Mouse (Mus musculus) v-Abl transformed pro-B cells (cell line): ENCODE measurements at regions not wholly inside any gene's neighbourhood (a gene's known extent, or its start where the extent isn't known, plus 50 kb on each side); places are given as distances from the start of the nearest gene placed in this dataset.

Experiments used
- in situ Hi-C, 2 experiments: fragments of 400-800 bp; cut with MboI; formaldehyde crosslinking; loops; one replicate each; pipeline ENCODE4 v1.15.1; 2025; ENCODE audit not compliant: unreplicated experiment in 2 of 2

DNA sequence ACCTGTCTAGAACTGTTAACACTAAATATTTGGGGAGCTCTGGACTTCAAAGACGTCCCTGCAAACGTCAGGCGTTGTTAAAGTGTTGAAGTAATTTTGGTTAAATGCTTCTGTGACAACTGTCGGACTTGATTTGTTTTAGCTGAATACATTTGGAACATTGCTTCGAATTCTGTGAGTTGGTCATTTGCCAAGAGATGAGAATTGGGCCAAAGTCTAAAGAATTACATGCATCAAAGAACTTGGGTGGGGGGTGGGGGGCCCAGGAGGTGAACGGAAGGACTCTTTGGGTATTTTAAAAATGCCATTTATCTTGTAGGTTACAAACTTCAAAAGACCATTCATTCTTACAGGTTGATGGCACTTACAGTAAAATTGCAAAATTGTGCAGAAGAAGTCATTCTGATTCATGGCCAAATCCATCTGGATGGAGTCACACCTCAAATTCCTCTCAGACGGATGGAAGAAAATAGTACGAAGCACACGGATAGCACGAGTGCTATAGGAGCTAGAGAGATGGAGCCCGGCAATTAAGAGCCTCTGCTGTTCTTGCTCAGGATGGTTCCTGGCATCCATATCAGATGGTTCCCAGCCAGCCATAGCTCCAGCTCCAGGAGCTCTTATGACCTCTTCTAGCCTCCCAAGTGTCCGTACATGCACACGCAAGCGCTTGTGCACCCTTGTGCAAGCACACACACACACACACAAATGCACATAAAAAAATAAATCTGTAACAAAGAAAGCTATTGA lies 144.5 kb upstream of the Irx5 start:
- in situ Hi-C loops, result no loop called here

DNA sequence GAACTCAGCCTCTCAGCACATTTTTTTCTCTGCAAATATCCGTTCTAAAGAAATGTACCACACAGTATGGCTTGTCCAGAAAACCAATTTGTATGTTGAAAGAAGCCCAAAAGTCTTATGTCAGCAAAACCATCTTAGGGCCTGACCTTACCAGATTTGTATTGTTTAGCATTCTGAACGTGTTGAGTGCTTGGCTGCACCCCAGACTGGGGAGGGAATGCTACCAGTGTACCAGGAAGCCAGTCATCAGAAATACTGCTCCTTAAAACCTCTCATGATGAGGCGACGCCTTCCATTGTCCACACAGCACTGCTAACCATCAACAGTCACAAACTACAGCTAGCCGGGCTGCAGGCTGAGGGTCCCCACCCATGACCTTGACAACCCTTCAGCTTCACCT lies 148.3 kb upstream of the Irx5 start:
- in situ Hi-C loops, result no loop called here

DNA sequence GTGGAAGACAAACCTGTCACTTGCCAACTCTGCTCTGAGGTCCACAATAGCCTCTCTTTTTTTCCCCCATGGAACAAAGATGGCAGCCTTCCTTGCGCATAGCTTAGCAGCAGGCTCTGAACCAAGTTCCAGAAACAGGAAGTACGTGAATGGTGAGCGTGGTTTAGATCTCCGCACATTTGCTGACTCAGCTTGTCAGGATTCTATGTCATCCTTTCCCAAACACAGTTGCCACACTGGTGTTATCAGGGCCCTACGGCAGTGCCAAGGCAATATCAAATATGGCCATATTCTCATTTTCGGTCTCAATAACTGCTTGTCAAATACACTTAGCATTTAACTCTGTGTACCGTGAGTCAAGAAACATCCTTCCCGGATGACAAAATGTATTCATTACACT lies 161.8 kb upstream of the Irx5 start:
- in situ Hi-C loops, result no loop called here

DNA sequence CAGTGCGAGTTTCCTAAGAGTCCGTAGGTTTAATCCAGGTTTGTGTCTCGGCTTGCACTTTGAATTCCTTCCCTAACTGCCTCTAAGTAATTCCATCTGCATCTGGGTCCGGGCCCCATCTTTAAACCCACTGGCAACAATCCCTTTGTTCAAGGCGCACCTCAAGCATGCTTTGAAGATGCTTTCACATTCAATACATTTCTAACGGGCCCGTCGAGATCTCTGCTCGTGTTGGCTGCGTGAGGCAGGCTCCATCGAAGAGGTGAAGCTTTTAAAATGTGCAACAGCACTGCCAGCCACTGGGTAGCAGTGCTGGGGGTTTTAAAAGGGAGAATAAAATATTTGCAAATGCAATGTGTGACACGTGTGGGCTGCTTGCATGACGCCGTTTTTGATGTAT lies 163.4 kb upstream of the Irx5 start:
- in situ Hi-C loops, result no loop called here

DNA sequence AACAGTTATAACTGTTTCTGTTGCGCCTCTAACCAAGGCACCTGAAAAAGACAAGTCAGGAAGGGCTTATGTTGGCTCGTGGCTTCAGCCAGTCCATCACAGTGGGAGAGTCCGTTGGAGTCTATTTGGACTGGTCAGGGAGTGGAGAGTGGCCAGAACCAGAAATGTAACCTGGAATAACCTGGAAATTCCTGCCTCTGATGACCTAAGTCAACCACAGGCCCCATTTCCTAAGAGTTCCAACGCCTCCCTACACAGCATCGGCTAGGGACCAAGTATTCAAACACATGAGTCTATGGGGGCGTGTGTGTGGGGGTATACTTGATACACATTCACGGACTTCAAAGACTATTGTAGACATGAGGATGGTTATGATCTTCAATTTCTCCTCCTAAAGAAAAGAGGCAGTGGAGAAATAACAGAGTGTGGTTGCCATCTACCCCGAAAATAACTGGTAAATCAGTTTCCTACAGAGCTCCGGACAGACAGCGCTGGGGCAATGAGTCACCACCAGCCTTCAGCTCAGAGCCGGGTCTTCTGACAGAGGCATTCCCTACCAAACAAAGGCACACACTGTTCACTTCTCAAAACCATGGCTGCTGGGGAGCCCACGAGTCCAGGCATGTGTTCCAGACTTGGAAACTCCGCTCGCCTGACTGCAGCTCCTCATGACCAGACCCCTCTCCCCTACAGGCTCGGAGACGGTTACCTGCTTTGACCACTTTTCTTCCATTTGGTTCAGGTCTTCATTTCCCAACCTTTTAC lies 167.0 kb upstream of the Irx5 start:
- in situ Hi-C loops, result no loop called here

DNA sequence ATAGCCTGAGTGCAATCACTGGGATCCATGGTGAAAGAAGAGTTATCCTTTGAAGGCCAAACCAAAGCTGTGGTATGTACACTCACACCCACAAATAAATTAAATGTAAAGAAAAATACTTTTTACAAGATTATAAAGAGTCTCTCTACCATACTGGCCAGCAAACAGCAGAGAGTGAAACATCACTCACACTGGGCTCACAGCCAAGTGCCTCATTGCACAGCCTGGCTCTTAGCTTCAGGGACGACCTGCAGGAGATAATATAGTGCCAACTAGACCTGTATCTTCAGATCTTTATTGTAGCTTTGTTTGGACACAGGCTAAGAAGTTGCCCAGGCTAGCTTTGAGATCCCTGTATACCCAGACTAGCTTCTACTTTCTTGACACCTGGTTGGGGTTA lies 174.1 kb upstream of the Irx5 start:
- in situ Hi-C loops, result no loop called here

DNA sequence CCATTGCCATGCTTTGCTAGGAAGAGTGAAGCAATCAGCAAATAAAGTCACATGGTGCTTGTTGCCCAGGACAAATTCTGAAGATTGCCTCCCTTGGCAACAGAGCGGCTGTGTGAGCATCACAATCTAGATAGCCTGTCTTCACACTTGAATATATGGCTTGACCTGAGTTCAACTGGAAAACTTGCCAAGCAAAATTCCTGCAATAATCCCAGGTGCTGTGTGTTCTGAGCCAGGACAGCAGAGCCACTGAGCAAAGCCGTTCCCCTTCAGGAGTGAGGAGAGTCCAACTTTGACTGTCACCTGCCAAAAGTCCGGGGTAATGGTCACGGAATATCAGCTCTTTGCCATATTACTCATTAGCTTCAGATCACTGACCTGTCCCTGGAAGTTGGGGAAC lies 176.8 kb upstream of the Irx5 start:
- in situ Hi-C loops, result no loop called here

DNA sequence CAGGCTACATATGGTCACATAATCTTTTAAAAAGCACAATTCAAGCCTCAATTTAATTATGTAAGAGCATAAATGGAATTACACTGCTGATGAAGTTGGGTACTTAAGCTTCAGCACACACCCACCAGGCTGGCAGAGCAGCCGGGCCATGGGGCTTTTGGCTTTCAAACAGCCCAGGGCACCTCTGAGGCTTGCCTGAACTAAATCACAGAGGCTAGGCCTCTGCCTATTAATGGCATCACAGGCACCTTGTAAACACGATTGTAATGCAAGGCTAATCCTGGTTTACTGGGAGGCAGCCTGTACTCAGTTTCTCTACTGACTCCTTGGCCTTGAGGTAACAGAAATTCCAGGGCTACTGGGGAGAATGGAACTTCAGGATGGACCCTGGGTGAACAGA lies 178.1 kb upstream of the Irx5 start:
- in situ Hi-C loops, result no loop called here

DNA sequence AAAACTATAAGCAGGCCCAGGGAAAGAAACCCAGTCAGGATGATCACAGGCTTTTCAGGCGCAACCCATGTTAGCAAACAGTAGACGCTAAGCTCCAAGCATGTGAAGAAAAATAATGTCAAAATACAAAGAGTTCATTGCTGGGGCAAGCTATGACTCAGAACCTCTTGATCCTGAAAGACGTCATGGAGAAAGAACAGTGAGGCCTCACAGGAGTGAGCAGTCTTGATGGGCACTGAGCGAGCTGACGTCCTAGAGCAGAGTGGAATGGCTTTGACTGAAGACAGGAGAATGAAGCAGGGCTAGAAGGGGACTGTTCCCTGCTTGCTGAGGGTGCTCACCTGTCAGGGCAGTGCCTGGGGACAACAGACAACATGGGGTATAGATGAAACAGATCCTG lies 181.3 kb upstream of the Irx5 start:
- in situ Hi-C loops, result no loop called here

DNA sequence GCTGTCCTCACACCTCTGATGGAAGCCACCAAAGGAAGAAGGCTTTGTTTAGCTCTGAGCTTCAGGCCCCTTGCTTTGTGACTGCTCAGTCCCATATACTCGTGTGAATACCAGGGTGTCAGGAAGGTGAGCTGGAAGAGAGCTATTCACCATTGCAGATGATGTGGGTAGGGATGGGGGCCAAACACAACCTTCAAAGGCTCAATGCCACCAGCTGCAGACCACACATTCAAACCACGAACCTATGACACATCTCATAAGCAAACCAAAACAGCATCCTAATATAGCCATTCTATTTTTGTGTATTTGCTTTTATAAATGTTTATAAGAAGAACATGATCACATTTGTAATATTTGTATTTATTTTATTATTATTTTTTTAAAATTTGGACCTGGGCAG lies 183.3 kb upstream of the Irx5 start:
- in situ Hi-C loops, result no loop called here

DNA sequence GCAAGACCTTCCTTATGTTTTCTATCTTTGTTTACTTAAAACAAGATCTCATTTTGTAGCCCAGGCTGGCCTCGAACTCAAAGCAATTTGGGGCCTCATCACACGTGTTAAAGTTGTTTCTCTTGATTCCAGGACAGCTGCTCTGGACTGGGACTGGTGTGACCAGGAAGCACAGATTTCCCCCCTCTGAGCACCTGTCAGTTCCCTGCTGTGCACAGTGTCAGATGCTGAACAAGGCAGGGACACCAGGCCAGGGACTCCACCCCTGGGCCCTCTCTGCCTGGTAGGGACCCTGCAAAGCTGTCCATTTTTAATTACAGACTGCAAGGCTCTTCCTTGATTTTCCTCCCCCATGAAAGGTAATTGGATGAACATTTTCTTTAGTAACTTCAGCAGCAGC lies 185.8 kb upstream of the Irx5 start:
- in situ Hi-C loops, result no loop called here

DNA sequence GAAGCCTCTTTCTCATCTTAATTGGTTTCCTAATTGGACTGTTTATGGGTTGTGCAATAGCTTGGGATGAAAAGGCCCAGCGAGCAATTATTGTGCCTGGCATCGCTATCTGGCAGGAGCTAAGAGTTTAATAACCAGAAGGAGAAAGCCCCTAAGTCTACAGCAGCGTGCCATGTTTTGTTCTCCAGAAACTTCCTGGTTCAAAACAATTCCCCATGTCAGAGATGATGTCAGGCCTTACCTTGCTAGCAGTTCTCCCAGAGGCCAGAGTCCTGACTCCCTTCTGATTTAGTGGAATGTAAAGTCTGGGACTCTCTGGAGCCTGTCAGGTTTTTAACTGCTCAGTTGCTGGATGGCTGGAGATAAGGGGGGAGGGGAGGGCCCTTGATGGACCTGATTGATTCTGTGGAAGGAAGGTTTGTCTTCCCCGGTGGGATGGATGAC lies 190.1 kb upstream of the Irx5 start:
- in situ Hi-C loops, result no loop called here

DNA sequence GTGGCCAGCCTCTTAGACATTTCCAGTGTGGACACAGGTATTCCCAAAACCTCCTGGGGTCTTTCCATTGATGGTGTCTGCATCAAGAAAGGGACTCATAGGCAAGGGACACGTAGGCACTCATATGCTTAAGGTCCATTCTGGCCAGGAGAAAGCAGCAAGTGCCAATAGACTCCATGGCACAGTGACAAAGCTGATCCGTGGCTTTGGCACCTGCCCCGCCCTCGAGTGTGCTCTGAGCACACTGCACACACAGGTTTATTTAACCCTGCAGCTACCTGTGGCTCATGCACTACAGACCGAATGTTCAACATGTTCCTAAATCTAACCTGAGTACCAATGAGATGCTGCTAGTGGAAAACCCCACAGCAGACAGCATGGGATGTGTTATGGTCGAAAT lies 192.1 kb upstream of the Irx5 start:
- in situ Hi-C loops, result no loop called here

DNA sequence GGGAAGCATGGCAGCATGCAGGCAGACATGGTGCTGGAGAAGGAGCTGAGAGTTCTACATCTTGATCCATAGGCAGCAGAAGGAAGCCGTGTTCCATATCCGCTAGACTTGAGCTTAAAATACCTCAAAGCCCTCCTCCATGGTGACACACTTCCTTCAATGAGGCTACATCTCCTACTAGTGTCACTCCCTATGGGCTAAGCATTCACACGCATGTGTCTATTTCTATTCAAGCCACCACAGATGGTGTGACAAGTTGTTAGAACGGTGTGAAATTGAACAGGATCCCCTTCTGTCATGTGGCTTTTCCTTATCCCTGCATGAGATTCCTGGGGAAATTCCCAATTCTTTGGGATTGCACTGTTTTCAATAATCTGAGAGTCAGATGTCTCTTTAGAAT lies 192.9 kb upstream of the Irx5 start:
- in situ Hi-C loops, result no loop called here

DNA sequence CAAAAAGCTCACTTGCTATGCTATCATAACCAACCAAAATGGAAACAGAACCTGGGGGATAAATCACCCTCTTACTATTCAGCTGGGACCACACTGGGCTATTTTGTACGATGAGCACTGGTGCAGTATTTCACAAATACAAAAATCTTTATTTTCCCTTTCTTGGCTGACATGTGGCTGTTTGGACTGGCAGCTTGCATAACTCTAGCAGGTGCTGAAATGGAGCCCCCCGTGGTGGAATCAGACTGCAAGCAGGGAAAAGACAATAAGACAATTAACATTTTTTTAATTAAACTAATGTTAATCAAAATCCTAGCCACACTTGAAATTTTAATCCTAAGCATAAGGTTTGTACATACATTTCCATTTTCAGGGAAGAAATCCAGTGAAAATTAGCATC lies 196.4 kb upstream of the Irx5 start:
- in situ Hi-C loops, result no loop called here

DNA sequence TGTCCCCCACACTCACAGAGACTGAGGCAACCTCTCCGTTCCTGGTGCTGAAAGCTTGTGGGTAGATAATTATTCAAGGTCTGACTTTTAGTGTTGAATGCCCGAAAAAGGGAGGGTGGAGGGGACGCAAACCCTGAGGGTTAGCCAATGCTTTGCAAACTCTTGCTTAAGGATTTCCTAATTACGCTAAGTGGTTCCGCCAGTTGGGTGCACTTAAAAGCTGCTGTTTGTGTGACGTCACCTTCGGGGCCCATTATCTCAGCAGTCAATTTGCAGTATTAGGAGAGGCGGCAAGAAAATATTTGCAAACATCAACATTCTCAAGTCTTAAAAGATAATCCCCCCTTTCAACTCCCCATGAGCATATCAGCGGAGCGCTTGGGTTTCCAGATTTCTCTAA lies 199.2 kb upstream of the Irx5 start:
- in situ Hi-C loops, result no loop called here

DNA sequence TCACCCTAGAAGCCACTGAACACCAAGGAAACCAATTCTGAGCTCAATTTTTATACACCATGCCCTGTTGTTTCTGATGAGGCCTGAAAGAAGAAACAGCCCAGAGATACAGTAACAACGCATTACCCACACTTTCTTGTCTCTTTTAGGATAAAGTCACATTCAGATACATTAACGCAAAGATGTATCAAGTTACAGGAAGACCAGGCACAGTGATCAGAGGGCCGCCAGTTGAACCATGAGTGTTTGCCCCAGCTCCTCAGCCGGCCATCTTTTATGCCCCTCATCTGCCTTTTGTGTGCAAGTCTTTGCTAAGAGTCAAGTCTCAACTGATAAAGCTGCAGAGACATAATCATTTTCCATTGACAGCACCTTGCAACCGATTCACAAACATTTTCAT lies 204.9 kb upstream of the Irx5 start:
- in situ Hi-C loops, result no loop called here

DNA sequence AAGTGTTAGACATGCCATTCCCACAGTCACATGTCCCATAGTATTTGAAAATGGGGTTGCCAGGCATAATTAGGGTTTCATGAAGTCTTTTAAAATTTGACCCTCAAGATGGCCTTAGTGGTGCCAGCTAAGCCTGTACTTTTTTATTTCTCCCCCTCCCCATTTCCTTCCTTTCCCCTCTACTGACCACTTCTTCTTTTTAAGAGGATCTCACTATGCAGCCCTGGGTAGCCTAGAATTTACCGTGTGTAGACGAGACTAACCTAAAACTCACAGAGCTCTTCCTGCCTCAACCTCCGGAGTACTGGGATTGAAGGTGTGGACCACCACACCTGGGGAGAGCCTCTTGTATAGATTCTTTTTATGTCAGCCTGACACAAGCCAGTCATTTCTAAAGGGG lies 209.8 kb upstream of the Irx5 start:
- in situ Hi-C loops, result no loop called here

DNA sequence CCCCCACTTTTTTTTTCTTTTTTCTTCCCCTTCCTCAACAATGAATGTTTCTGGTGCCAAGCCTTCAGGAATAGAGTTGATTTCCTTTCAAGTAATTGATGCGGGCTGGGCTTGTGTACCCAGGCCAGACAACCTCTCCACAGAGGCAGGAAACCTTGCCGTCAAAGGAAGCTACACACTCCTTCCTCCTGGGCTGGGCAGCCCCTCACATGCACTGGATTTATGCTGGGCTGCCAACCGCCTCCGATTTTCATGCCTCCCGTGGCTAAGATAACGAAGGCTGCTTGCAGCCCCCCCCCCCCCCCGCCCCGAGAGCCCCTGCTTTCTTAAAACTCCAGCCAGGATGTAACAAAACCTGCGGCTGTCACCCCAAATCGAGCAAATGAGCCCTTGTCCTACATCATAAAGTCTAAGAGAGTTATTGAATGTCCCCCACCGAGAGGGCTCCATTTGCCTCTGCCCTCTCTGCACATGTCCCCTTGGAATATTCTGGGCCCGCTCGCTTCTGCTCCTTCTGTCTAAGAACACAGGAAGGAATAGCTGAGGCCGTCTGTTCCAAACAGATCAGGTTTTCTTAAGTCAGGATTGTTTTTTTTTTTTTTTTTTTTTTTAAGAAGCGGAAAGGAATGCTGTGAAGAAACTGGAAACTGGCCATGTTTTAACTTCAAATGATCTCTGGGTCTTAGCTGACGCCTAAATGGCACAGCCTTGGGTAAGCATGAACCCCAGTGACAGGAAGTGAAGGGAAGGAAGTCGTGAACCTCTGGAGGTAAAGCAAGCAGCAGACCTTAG lies 220.1 kb upstream of the Irx5 start:
- in situ Hi-C loops, result no loop called here

DNA sequence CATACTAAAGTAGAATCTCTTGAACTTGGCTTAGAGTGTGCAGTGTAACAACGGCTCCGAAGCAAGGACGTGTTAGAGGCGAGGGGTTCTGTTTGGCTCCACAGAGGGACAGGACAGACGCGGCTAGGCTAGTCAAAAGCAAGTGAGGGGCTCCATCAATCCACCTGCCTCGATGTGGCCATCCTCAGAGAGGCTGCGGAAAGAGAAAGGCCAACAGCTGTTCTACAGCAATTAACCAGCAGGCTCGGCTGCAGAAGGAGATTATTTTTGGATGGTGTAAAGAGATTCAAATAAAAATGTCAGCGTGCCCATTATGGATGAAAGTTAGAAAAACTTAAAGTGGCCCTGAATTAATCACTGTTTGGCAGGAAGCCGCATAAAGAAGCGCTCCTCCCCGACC lies 221.0 kb upstream of the Irx5 start:
- in situ Hi-C loops, result no loop called here

DNA sequence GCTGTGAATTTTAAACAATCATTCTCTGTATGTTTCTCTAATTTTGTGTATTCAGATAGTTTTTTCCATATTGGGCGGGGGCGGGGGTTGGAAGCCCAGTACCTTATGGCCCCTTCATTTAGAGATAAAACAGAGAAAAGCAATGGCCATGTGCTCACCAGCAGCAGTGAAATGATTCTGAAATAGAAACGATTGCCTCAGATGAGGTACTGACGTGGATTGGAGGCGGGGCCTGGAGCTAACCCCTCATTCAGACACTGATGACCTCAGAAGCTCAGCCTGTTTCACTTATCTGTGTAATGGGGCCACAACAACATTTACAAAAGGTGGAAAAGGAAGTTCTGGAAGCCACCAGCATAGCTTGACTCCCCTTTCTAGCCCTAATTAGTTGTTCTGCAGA lies 223.0 kb upstream of the Irx5 start:
- in situ Hi-C loops, result no loop called here
